Mouse (Mus musculus) cerebellum, adult 2 months (tissue): ENCODE data around the gene Islr2.

ENCODE experiments used
- CTCF ChIP-seq: fragments of 200-500 bp; IDR thresholded peaks from 2 replicates; pipeline ENCODE4 v1.5.1; 2011; ENCODE audit warnings: low read depth, mild to moderate bottlenecking, control low read depth, low read length, moderate library complexity, borderline replicate concordance; ENCODE audit not compliant: insufficient read depth
- POLR2A ChIP-seq: fragments of 200-500 bp; IDR thresholded peaks from 2 replicates; pipeline ENCODE4 v1.6.1; 2011; ENCODE audit warnings: low read length, control low read depth, borderline replicate concordance; ENCODE audit not compliant: insufficient read depth

- TF ChIP-seq CTCF (no peak), POLR2A (no peak)
These were observed 47.1 kb downstream of the Islr2 start for GRCm38 (mm10) chr9:58156819-58157560.
